Mouse (Mus musculus) neural tube, embryonic 12.5 days (tissue): Measurements from ENCODE around the gene Mmp24. TPM values are rescaled to one million over a fixed set of nuclear protein-coding genes. Genes with fewer than 3 reads are reported as not detected.
A peak's percentile ranks its signal among the peaks of the same experiment; 100 is the strongest.
"Not testable (repeated sequence)": the region's sequence is repeated elsewhere in the genome, so short reads cannot be mapped to it uniquely, and the experiment has no call there.

ENCODE experiments used
- ATAC-seq: fragments of 200-750 bp; cut with Nextera tagmentation; 2 replicates; pipeline ENCODE4 v1.8.0; 2017; ENCODE audit warnings: low read depth, mild to moderate bottlenecking, moderate TSS enrichment, moderate library complexity; ENCODE audit not compliant: low FRiP score
- H3K27ac ChIP-seq: fragments of 300-500 bp; sonication (generic); 2 replicates; pipeline ENCODE4 v1.5.1; 2016
- H3K27me3 ChIP-seq: fragments of 300-500 bp; sonication (generic); replicated peaks from 2 replicates; pipeline ENCODE4 v1.6.1; 2016; ENCODE audit warnings: mild to moderate bottlenecking
- H3K36me3 ChIP-seq: fragments of 300-500 bp; sonication (generic); 2 replicates; pipeline ENCODE4 v1.6.1; 2016; ENCODE audit warnings: mild to moderate bottlenecking
- H3K4me1 ChIP-seq: fragments of 300-500 bp; sonication (generic); 2 replicates; pipeline ENCODE4 v1.6.1; 2016
- H3K4me2 ChIP-seq: fragments of 300-500 bp; sonication (generic); replicated peaks from 2 replicates; pipeline ENCODE4 v1.6.1; 2016; ENCODE audit warnings: mild to moderate bottlenecking
- H3K4me3 ChIP-seq: fragments of 300-500 bp; sonication (generic); 2 replicates; pipeline ENCODE4 v1.5.1; 2016
- H3K9ac ChIP-seq: fragments of 300-500 bp; sonication (generic); 2 replicates; pipeline ENCODE4 v1.6.1; 2016; ENCODE audit warnings: mild to moderate bottlenecking
- H3K9me3 ChIP-seq: fragments of 300-500 bp; sonication (generic); 2 replicates; pipeline ENCODE4 v1.6.1; 2016; ENCODE audit warnings: mild to moderate bottlenecking
- WGBS: fragments of 180-500 bp; shearing (Covaris S2); methylation state at CpG from one replicate; pipeline ENCODE4 v1.1.7; 2016; 5-methylcytosine and 5-hydroxymethylcytosine counted together
- polyA plus RNA-seq: library from polyadenylated mRNA; unstranded; fragments of >200 nt; fragmentation: Nextera tagmentation; extraction: Ambion mirVana; gene quantifications from 2 replicates; pipeline ENCODE4 v1.2.1, GENCODE M21; 2016

Mmp24 gene
- polyA plus RNA-seq, 1 experiment from 2014 or later = 8.8 TPM

DNA sequence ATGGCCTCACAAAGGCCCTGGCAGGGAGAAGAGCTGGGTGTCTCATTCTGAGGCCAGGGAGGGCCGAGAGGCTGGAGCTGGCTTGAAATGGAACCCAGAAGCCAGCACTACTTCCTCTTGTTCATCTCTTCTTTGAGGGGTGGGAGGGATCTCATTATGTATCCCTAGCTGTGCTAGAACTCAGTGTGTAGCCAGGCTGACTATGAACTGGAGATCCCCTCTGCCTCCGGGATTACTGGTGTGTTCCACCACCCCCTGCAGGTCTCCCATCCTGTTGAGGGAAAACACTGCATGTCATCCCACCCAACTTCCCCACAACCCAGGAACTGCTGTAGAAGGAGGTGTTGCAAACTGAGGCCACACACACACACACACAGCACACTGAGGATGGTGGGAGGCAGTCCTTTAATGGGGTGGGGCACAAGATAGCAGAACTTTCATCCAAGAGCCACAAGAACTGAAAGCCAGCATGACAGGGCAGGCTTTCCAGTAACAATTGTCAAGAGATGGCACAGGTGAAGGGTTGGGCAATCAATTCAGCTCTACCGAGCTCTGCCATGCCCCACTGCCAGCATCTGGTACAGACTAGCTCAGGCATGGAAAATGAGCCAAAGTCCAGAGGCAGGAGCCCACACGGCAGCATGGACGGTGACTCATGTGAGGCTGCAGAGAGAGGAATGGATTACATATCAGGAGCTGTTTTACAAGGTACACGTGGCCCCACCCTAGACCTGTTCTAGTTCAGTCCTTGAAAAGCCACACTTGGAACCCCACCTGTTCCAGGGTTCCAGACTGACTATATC, 44.5 kb downstream of the Mmp24 start:
- 59% methylated on average over 6 of the region's 6 CpGs for WGBS

DNA sequence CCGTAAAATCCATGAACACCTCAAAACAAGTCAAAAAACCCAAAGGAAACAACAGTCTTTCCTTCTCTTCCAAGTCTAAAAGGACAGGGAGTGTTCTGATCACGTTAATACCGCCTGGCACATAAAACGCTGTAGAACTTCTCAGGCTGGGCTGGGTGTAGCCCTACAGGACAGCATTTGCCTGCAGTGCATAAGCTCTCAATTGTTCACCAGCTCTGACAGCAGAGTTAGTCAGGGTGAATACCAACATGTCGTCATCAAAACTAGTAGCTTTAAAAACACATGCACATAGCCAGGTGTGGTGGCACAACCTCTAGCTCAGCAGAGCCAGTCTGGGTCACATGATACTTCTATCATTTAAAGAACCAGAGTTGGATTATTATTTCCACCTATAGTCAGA, 45.6 kb downstream of the Mmp24 start:
- H3K4me3 ChIP-seq = no peak overlapping the region
- H3K27ac ChIP-seq = no peak overlapping the region
- no peak overlapping the region for H3K9ac ChIP-seq
- H3K4me2 ChIP-seq = no peak overlapping the region
- peaks cover 43% of the 10 kb centered on the region for H3K36me3 ChIP-seq
- 92% methylated on average over 5 of the region's 5 CpGs for WGBS
- no peaks in the 10 kb centered on the region for H3K27me3 ChIP-seq
- peaks cover 31% of the 10 kb centered on the region for H3K4me1 ChIP-seq
- no peaks in the 10 kb centered on the region for H3K9me3 ChIP-seq
- no peak for ATAC-seq

More for the DNA sequence above, 44.5 kb downstream of the Mmp24 start:
- H3K9me3 ChIP-seq = no peaks in the 10 kb centered on the region
- peak overlapping the region; percentile 33; the same call in 1 of the 2 replicates for H3K27ac ChIP-seq
- H3K36me3 ChIP-seq = peaks cover 44% of the 10 kb centered on the region
- H3K27me3 ChIP-seq = no peaks in the 10 kb centered on the region
- H3K4me3 ChIP-seq = peak overlapping the region; percentile 46
- peaks cover 24% of the 10 kb centered on the region for H3K4me1 ChIP-seq
- peak; percentile 10 for ATAC-seq
- peak overlapping the region; percentile 75 for H3K9ac ChIP-seq
- H3K4me2 ChIP-seq = peak overlapping the region; percentile 77

DNA sequence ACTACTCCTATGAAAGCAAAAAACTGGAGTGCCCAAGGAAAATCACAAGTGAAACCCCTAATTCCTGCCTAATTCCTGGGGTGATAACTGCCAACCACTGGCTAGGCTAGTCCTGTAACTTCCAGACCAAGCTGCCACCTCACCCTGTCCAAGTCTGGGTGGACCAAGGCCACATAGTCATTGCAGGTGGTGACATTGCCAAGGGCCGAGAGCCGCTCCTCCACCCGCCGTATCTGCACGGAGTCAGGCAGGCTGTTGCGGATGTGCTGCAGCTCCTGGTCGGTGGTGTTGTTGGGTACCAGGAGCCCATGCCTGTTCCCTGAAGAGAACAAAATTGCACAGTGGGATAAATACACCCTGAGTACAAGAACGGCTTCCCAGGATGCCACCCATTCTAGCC, 48.6 kb downstream of the Mmp24 start:
- H3K4me1 ChIP-seq = peaks cover 29% of the 10 kb centered on the region
- H3K27ac ChIP-seq = no peak overlapping the region
- no peaks in the 10 kb centered on the region for H3K27me3 ChIP-seq
- no peaks in the 10 kb centered on the region for H3K9me3 ChIP-seq
- no peak overlapping the region for H3K4me2 ChIP-seq
- H3K9ac ChIP-seq = no peak overlapping the region
- no peak for ATAC-seq
- WGBS = 96% methylated on average over 8 of the region's 8 CpGs
- H3K4me3 ChIP-seq = no peak overlapping the region
- H3K36me3 ChIP-seq = peaks cover 38% of the 10 kb centered on the region

DNA sequence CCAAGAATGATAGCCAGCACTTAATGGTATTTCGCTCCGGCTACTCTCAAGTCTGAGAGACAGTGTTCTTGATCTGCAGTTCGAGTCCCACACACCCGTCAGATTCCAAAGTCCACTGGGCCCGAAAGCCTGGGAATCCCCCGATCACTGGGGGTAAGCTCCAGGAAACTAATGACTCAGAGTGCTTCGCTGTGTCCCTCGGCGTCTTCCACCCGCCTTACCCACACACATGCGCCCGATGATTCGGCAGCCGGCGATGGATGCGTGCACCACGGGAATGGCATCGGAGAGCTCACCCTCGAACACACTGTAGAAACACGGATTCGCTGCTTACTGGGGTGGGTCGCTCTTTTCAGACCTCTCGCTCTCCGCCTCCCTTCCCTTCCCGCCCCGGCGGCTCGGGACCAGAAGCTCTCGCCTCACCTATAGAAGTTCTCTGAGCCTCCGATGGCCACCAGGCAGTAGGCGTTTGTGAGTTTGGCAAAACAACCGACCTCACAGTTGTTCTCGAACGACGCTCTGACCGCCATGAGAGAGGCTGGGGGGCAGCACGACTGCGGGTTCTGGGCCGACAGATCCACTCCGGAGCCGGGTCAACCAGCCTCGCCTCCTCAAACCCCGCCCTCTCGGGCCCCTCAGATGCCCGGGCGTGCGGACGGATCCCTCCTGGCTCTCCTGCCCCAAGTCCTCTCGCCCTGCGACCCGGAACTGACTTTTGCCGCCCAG, 50.9 kb downstream of the Mmp24 start:
- Histone ChIP-seq H3K27me3 (no peaks in the 10 kb centered on the region), H3K27ac (0 out of 2 replicates have a peak overlapping the region, but pooled peaks have one; percentile 37), H3K4me3 (peak overlapping the region; percentile 91), H3K9ac (peak overlapping the region; percentile 83), H3K9me3 (no peaks in the 10 kb centered on the region), H3K4me1 (peaks cover 19% of the 10 kb centered on the region), H3K36me3 (peaks cover 28% of the 10 kb centered on the region), H3K4me2 (peak overlapping the region; percentile 95)
- peak; percentile 30 for ATAC-seq
- WGBS = 3% methylated on average over 52 of the region's 52 CpGs

DNA sequence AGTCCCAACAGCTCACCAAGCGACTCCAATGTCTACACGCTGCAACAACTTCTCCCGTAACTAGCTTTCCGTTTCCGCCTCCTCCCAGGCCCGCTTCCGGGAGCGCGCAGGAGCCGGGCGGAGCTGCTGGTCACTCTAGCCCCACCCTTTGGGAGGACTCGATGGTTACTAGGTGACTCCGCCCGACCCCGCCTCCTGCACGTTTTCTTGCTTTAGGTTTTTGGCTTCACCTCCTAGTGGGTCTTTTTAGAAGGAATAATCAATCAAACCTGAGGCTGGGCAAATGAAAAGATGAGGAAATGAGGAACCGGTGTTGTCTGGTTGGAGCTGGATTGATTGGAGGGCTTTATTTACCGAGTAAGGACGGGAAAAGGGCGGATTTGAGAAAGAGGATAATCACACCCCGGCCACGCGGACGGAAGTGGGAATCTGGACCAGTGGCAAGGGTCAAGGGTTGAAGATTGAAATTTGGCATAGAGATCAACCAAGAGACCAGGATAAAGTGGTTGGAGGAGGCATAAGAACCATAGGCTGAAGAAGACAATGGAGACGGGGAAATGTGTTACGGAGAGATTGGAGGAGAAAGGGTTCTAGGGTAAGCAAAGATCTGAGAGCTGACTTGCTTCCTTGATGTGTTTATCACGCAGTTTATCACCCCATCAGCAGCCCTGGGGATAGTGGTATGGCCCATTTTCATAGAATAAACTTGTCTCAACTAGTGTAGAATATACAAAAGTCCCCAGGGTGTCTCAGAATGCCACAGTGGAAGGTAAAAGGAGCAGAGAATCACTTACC, 51.7 kb downstream of the Mmp24 start, which contains the start of gene Eif6:
Gene Eif6, minus strand, starts transcription at position 296 of the 795 bp plus-strand sequence.
- peaks cover 21% of the 10 kb centered on the region for H3K36me3 ChIP-seq
- H3K9me3 ChIP-seq = no peaks in the 10 kb centered on the region
- H3K27me3 ChIP-seq = no peaks in the 10 kb centered on the region
- 3% methylated on average over 27 of the region's 27 CpGs for WGBS
- ATAC-seq = peak; percentile 92
- 0 out of 2 replicates have a peak within 1 kb of the TSS, but pooled peaks have one; percentile 37 for H3K27ac ChIP-seq
- peak within 1 kb of the TSS; percentile 91 for H3K4me3 ChIP-seq
- peak within 1 kb of the TSS; percentile 83 for H3K9ac ChIP-seq
- peak within 1 kb of the TSS; percentile 95 for H3K4me2 ChIP-seq
- peaks cover 19% of the 10 kb centered on the region for H3K4me1 ChIP-seq

DNA sequence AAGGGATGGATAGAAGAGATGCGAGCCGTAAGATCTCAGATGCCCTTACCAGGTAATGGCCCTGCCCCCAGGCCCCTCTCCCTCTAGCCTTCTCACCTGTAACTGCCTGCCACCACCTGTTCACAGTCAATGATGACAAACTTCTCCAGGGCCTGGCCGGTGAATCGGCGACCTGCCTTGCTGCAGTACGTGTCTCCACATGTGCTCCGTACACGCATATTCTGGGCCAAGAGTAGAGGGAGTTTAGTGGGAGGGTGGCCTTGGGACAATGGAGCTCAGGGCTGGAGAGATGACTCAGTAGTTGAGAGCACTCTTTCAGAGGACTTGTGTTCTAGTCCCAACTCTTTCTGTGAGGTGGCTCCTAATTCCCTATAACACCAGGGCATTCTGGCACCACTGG, 55.7 kb downstream of the Mmp24 start:
- Histone ChIP-seq H3K36me3 (no peaks in the 10 kb centered on the region), H3K4me1 (peaks cover 11% of the 10 kb centered on the region), H3K27ac (no peak overlapping the region), H3K4me3 (no peak overlapping the region), H3K9ac (no peak overlapping the region), H3K9me3 (no peaks in the 10 kb centered on the region), H3K27me3 (no peaks in the 10 kb centered on the region), H3K4me2 (no peak overlapping the region)
- ATAC-seq = no peak
- 90% methylated on average over 8 of the region's 8 CpGs for WGBS

DNA sequence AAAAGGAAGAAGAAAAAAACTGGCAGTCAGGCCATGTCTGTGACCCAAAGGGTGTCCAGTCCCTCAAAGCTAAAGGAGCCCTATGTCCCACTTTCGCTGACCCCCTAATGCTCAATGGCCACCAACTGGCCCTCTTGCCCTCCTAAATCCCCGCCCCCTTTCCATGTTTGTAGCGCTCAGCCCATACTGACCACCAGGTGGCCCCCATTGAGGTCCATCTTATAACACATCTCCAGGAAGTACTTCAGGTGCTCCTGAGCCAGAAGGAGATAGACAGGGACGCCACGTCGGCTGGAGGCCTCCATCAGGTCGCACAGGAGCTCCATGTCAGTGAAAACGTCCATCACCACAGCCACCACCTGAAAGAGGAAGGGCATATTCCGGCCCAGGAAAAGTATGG, 56.2 kb downstream of the Mmp24 start:
- Histone ChIP-seq H3K9me3 (no peaks in the 10 kb centered on the region), H3K27ac (no peak overlapping the region), H3K27me3 (no peaks in the 10 kb centered on the region), H3K4me1 (peaks cover 9% of the 10 kb centered on the region), H3K4me3 (no peak overlapping the region), H3K9ac (no peak overlapping the region), H3K36me3 (no peaks in the 10 kb centered on the region), H3K4me2 (no peak overlapping the region)
- 72% methylated on average over 9 of the region's 9 CpGs for WGBS
- ATAC-seq = no peak

DNA sequence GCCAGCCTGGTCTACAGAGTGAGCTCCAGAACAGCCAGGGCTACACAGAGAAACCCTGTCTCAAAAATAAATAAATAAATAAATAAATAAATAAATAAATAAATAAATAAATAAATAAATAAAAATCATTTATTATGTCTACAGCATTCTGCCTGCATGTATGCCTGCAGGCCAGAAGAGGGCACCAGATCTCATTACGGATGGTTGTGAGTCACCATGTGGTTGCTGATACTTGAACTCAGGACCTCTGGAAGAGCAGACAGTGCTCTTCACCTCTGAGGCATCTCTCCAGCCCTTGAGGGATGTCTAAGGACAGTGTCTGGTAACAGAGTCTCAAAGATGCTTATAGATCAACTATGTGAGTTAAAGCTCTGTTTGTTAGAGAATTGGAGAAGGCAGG, 56.9 kb downstream of the Mmp24 start:
- not testable (repeated sequence) for H3K4me2 ChIP-seq, H3K9ac ChIP-seq, H3K27me3 ChIP-seq, H3K36me3 ChIP-seq, H3K27ac ChIP-seq, H3K4me3 ChIP-seq, H3K4me1 ChIP-seq, ATAC-seq, H3K9me3 ChIP-seq
- WGBS = 68% methylated on average over 1 of the region's 1 CpGs

DNA sequence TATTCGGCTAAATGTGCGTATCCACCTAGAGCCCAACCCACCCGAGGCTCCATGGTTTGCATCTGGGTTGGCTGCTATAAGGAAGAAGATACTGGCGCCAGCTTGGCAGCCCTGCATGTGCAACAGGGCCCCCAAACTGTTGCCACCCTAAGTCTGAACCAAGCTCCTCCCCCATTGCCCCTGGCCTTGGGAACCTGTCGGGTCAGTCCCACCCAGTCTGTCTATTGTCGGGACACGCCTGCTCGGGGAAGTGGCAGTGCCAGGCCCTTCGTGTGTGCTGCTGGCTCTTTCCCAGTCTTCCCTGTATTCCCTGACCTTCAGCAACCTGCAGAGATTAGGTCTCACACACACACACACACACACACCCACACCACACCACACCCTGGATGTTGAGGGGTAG, 59.6 kb downstream of the Mmp24 start, which contains the start of gene Fam83c:
Gene Fam83c, minus strand, starts transcription at position 123 of the 400 bp plus-strand sequence.
- Histone ChIP-seq H3K27ac (no peak within 1 kb of the TSS), H3K36me3 (no peaks in the 10 kb centered on the region), H3K9me3 (no peaks in the 10 kb centered on the region), H3K9ac (no peak within 1 kb of the TSS), H3K4me2 (no peak within 1 kb of the TSS), H3K4me1 (no peaks in the 10 kb centered on the region), H3K4me3 (no peak within 1 kb of the TSS), H3K27me3 (no peaks in the 10 kb centered on the region)
- no peak for ATAC-seq
- 66% methylated on average over 9 of the region's 9 CpGs for WGBS

DNA sequence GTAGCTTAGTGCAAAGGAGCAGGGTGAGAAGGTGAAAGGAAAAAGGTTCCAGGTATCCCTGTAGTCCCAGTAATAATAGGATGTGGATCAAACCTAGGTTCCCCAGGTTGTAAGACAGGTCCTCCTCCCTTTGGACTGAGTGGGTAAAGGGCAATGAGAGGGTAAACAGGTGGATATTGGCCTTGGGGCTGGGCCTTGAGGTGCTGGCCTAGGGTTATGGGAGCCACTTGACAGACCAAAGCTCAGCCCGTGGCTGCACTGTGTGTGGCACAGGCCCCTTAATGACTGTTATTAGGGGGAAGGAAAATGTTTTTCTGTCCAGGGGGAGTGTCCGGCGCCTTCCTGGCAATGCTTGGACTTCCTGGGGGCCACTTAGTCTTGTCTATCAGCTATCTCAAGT, 62.8 kb downstream of the Mmp24 start:
- Histone ChIP-seq H3K27me3 (no peaks in the 10 kb centered on the region), H3K4me1 (no peaks in the 10 kb centered on the region), H3K4me3 (no peak overlapping the region), H3K36me3 (no peaks in the 10 kb centered on the region), H3K27ac (no peak overlapping the region), H3K9me3 (no peaks in the 10 kb centered on the region), H3K9ac (no peak overlapping the region), H3K4me2 (no peak overlapping the region)
- ATAC-seq = no peak
- 68% methylated on average over 3 of the region's 3 CpGs for WGBS

DNA sequence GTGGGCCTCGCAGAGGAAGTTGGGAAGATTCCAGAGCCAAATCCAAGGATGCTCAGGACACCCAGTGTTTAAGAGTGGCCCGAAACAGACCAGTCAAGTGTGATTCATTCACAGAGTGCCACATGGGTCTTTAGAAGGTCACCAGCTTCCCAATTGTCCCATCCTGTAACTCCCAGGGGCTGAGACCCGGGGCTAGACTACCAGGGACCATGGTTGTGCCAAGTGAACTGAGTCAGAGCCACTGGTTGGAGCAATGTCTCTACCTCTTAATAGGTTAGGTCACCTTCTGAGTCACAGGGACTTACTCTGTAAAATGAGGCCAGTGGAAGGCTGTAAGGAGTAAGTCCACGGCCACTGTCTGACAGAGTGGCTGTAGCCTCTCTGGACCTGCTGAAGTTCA, 63.8 kb downstream of the Mmp24 start:
- Histone ChIP-seq H3K27ac (no peak overlapping the region), H3K36me3 (no peaks in the 10 kb centered on the region), H3K27me3 (no peaks in the 10 kb centered on the region), H3K4me2 (no peak overlapping the region), H3K9ac (no peak overlapping the region), H3K4me1 (no peaks in the 10 kb centered on the region), H3K9me3 (no peaks in the 10 kb centered on the region), H3K4me3 (no peak overlapping the region)
- no peak for ATAC-seq
- 83% methylated on average over 4 of the region's 4 CpGs for WGBS

DNA sequence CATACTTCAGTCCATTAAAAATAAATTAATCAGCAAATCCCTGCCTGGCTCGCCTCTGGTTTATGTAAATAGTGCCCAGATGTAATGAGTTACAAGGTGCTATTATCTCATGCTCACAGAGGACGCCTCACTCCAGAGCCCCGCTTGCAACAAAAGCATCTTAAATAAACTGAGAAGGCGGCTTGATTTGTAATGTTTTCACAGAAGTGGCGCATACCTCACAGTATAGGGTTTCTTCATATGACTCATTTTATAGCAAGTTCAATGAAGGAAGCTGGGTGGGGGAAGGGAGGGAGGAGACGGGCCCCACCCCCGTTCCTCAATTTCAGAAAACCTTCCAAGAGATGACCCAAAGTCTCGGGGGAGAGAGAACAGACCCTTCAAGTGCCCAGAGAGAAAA, 71.8 kb downstream of the Mmp24 start:
- no peak for ATAC-seq
- Histone ChIP-seq H3K36me3 (peaks cover 46% of the 10 kb centered on the region), H3K9me3 (no peaks in the 10 kb centered on the region), H3K27ac (no peak overlapping the region), H3K9ac (no peak overlapping the region), H3K4me2 (no peak overlapping the region), H3K4me1 (no peaks in the 10 kb centered on the region), H3K27me3 (no peaks in the 10 kb centered on the region), H3K4me3 (no peak overlapping the region)
- 85% methylated on average over 8 of the region's 8 CpGs for WGBS
